Mouse (Mus musculus): ENCODE data around the gene Ttll1. TPM values are rescaled to one million over a fixed set of nuclear protein-coding genes. Genes with fewer than 3 reads are reported as not detected.
"Not testable (repeated sequence)": the region's sequence is repeated elsewhere in the genome, so short reads cannot be mapped to it uniquely, and the experiment has no call there.

The Ttll1 gene
- polyA plus RNA-seq, 1 experiment from 2014 or later: 23.1 TPM

DNA sequence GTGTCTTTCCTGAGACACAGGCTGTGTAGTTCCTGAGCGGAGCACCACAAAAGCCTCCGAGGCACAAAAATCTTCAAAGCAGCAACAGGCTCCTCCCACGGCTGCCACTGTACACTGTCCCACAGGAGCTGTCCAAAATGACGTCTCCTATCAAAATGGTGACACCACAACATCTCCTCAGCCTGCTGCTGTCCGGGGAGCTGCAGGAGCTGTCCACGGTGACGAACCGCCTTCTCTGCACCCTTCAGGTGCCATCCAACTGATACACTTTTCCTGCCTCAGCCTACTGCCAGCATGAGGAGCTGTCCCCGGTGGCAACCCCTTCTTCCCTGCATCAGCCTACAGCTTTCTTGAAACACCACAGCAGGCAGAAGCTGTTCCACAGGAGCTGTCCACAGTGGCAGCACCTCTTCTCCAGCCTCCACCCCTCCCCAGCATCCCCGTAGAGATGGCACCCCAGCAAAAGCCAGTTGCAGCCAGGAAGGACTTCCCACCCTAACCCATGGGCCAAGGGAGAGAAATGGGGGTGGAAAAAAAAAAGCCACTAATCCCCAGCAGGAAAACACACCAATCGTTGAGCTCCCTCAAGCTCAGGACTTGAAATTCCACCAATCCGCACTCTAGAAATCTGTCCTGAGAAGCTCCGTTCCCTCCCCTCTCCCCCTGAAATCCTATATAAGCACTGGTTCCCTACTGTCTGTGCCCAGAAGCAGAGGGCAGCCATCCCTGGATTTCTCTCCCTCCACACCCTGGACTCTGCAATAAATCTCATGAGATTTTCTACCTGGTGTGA lies 2.0 kb upstream of the Ttll1 start:
- no peak overlapping the region for H3K4me3 ChIP-seq (ENCODE audit: low read length)
- H3K9me3 ChIP-seq (ENCODE audit: control insufficient read depth, low read length): no peaks in the 10 kb centered on the region
- ATAC-seq (ENCODE audit: low read depth): no peak
- no peak overlapping the region for H3K4me2 ChIP-seq (ENCODE audit: low read depth, low read length)
- no peaks in the 10 kb centered on the region for H3K36me3 ChIP-seq (ENCODE audit: control insufficient read depth, insufficient read depth, low read length)
- no peak overlapping the region for H3K27ac ChIP-seq (ENCODE audit: low read length)
- H3K4me1 ChIP-seq (replicated peaks; ENCODE audit: control insufficient read depth, insufficient read depth, low read length): peaks cover 3% of the 10 kb centered on the region; the same call in 1 of the 2 replicates
- no peaks in the 10 kb centered on the region for H3K27me3 ChIP-seq (ENCODE audit: control insufficient read depth, insufficient read depth, low read depth, low read length)
- no peak overlapping the region for H3K9ac ChIP-seq (ENCODE audit: low read length)
- 65% methylated on average over 13 of the region's 13 CpGs for WGBS

- no peaks in the 10 kb centered on the region for H3K9me3 ChIP-seq (ENCODE audit: control insufficient read depth, low read length)
- H3K36me3 ChIP-seq (ENCODE audit: control insufficient read depth, insufficient read depth, low read length): no peaks in the 10 kb centered on the region
- ATAC-seq (ENCODE audit: low read depth): peak; percentile 65
- peak overlapping the region; percentile 67 for H3K9ac ChIP-seq (ENCODE audit: low read length)
- H3K4me2 ChIP-seq (ENCODE audit: low read depth, low read length): peak overlapping the region; percentile 89
- 23% methylated on average over 17 of the region's 17 CpGs for WGBS
- H3K4me3 ChIP-seq (ENCODE audit: low read length): peak overlapping the region; percentile 61
- H3K4me1 ChIP-seq (replicated peaks; ENCODE audit: control insufficient read depth, insufficient read depth, low read length): peaks cover 3% of the 10 kb centered on the region; the same call in 1 of the 2 replicates
- no peaks in the 10 kb centered on the region for H3K27me3 ChIP-seq (ENCODE audit: control insufficient read depth, insufficient read depth, low read depth, low read length)
- peak overlapping the region; percentile 52; the same call in 1 of the 2 replicates for H3K27ac ChIP-seq (ENCODE audit: low read length)
Measured at GRCm38 (mm10) chr15:83509950-83510804, 516 bp downstream of the Ttll1 start.

DNA sequence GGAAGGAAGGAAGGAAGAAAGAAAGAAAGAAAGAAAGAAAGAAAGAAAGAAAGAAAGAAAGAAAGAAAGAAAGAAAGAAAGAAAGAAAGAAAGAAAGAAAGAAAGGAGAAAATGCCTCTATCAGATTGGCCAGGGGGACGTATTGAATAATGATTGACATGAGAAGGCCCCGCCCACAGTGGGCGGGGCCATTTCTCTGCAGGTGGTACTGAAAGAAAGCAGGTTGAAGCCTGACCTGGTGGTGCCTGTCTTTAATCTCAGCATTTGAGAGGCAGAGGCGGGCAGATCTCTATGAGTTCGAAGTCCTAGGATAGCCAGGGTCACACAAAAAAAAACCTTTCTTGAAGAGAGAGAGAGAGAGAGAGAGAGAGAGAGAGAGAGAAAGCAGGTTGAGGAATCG lies 9.2 kb downstream of the Ttll1 start:
- 71% methylated on average over 6 of the region's 6 CpGs for WGBS
- not testable (repeated sequence) for H3K27me3 ChIP-seq (ENCODE audit: control insufficient read depth, insufficient read depth, low read depth, low read length); H3K9me3 ChIP-seq (ENCODE audit: control insufficient read depth, low read length); H3K9ac ChIP-seq (ENCODE audit: low read length); H3K4me1 ChIP-seq (replicated peaks; ENCODE audit: control insufficient read depth, insufficient read depth, low read length); H3K27ac ChIP-seq (ENCODE audit: low read length); H3K4me3 ChIP-seq (ENCODE audit: low read length); H3K36me3 ChIP-seq (ENCODE audit: control insufficient read depth, insufficient read depth, low read length); ATAC-seq (ENCODE audit: low read depth); H3K4me2 ChIP-seq (ENCODE audit: low read depth, low read length)

- Histone ChIP-seq H3K27ac (ENCODE audit: low read length) (no peak overlapping the region), H3K9ac (ENCODE audit: low read length) (no peak overlapping the region), H3K4me3 (ENCODE audit: low read length) (no peak overlapping the region), H3K4me2 (ENCODE audit: low read depth, low read length) (no peak overlapping the region), H3K36me3 (ENCODE audit: control insufficient read depth, insufficient read depth, low read length) (peaks cover 2% of the 10 kb centered on the region; the same call in 1 of the 2 replicates), H3K27me3 (ENCODE audit: control insufficient read depth, insufficient read depth, low read depth, low read length) (no peaks in the 10 kb centered on the region), H3K9me3 (ENCODE audit: control insufficient read depth, low read length) (no peaks in the 10 kb centered on the region), H3K4me1 (replicated peaks; ENCODE audit: control insufficient read depth, insufficient read depth, low read length) (no peaks in the 10 kb centered on the region)
- 50% methylated on average over 3 of the region's 3 CpGs for WGBS
- ATAC-seq (ENCODE audit: low read depth): no peak
Measured at GRCm38 (mm10) chr15:83500352-83500751, 10.3 kb downstream of the Ttll1 start.

DNA sequence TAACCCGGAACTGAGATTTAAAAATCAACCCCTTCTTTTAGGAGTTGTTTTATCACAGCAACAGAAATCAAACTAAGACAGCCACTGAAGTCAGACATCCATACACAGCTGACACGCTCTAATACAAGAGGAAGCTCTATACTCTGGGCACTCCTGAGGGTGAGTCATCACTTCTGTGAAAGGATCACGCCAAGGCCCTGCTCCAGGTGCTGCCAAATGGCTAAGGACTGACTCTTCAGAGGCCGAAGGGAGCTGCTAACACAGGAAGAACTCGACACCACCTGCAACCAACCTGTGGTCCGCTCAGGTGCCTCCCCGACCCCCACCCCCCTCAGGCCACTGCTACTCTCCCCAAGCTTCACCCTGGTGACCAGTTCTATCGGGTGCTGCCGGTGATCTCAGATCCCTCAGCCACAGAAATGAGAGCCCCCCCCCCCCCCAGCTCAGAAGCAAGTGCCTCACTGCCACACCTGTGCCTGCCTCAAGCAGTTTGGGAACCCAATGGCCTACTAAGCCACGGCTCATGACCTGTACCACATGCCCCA lies 11.4 kb downstream of the Ttll1 start:
- Histone ChIP-seq H3K27me3 (ENCODE audit: control insufficient read depth, insufficient read depth, low read depth, low read length) (no peaks in the 10 kb centered on the region), H3K9me3 (ENCODE audit: control insufficient read depth, low read length) (no peaks in the 10 kb centered on the region), H3K27ac (ENCODE audit: low read length) (no peak overlapping the region), H3K4me3 (ENCODE audit: low read length) (no peak overlapping the region), H3K4me1 (replicated peaks; ENCODE audit: control insufficient read depth, insufficient read depth, low read length) (no peaks in the 10 kb centered on the region), H3K4me2 (ENCODE audit: low read depth, low read length) (no peak overlapping the region), H3K9ac (ENCODE audit: low read length) (no peak overlapping the region), H3K36me3 (ENCODE audit: control insufficient read depth, insufficient read depth, low read length) (peaks cover 2% of the 10 kb centered on the region; the same call in 1 of the 2 replicates)
- no peak for ATAC-seq (ENCODE audit: low read depth)
- 85% methylated on average over 10 of the region's 10 CpGs for whole genome bisulfite sequencing

- WGBS: 87% methylated on average over 6 of the region's 6 CpGs
- H3K36me3 ChIP-seq (ENCODE audit: control insufficient read depth, insufficient read depth, low read length): peaks cover 4% of the 10 kb centered on the region; the same call in 1 of the 2 replicates
Measured at GRCm38 (mm10) chr15:83497299-83497698, 13.4 kb downstream of the Ttll1 start.

DNA sequence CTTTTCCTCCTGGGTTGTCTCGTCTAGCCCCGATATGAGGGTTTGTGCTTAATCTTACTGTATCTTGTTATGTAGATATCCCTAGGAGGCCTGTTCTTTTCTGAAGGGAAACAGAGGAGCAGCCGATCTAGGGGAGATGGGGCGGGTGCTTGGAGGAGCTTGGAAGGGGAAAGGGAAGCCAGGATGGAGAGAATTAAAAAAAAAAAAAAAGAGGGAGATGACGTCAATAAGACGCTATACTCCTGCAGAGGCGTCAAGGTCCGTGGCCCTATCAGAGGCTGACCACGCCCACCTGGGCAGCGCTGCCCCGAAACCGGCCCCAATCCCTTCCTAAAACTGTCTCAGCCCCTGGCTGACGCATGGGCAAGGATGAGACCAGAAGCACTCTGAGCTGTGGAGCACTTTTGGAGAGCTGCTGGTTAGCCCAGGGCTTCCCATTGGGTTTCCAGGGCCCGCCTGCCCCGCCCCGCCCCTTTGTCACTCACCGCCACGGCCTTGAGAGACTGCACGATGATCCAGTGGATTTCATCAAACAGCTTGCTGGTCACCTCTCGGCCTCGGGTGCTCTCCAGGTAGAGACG lies 14.8 kb downstream of the Ttll1 start:
- Histone ChIP-seq H3K4me1 (replicated peaks; ENCODE audit: control insufficient read depth, insufficient read depth, low read length) (no peaks in the 10 kb centered on the region), H3K4me3 (ENCODE audit: low read length) (no peak overlapping the region), H3K27ac (ENCODE audit: low read length) (no peak overlapping the region), H3K9me3 (ENCODE audit: control insufficient read depth, low read length) (no peaks in the 10 kb centered on the region), H3K4me2 (ENCODE audit: low read depth, low read length) (no peak overlapping the region), H3K27me3 (ENCODE audit: control insufficient read depth, insufficient read depth, low read depth, low read length) (no peaks in the 10 kb centered on the region), H3K36me3 (ENCODE audit: control insufficient read depth, insufficient read depth, low read length) (peaks cover 6% of the 10 kb centered on the region; the same call in 1 of the 2 replicates), H3K9ac (ENCODE audit: low read length) (no peak overlapping the region)
- ATAC-seq (ENCODE audit: low read depth): no peak
- 67% methylated on average over 22 of the region's 22 CpGs for WGBS

More at GRCm38 (mm10) chr15:83497299-83497698, 13.4 kb downstream of the Ttll1 start:
- Histone ChIP-seq H3K9me3 (ENCODE audit: control insufficient read depth, low read length) (no peaks in the 10 kb centered on the region), H3K4me2 (ENCODE audit: low read depth, low read length) (no peak overlapping the region), H3K9ac (ENCODE audit: low read length) (no peak overlapping the region), H3K27ac (ENCODE audit: low read length) (no peak overlapping the region), H3K4me3 (ENCODE audit: low read length) (no peak overlapping the region), H3K27me3 (ENCODE audit: control insufficient read depth, insufficient read depth, low read depth, low read length) (no peaks in the 10 kb centered on the region), H3K4me1 (replicated peaks; ENCODE audit: control insufficient read depth, insufficient read depth, low read length) (no peaks in the 10 kb centered on the region)
- no peak for ATAC-seq (ENCODE audit: low read depth)

DNA sequence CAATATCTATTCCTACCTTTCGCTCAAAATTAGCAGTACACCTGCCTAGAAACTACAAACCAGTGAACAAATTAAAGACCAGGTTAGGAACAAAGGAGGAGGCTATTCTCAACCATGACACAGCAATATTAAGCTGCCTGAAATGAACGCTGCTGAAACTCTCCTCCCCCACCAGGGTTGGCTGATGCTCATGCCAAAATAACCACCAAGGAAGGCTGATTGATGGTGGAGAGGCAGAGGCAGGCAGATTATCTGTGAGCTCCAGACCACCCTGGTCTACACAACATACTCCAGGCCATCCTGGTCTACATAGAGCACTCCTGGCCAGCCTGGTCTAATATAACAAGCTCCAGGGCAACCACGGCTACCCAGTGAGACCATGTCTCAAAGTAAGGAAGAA lies 15.5 kb downstream of the Ttll1 start:
- no peak overlapping the region for H3K4me3 ChIP-seq (ENCODE audit: low read length)
- H3K4me1 ChIP-seq (replicated peaks; ENCODE audit: control insufficient read depth, insufficient read depth, low read length): no peaks in the 10 kb centered on the region
- no peak overlapping the region for H3K4me2 ChIP-seq (ENCODE audit: low read depth, low read length)
- no peaks in the 10 kb centered on the region for H3K27me3 ChIP-seq (ENCODE audit: control insufficient read depth, insufficient read depth, low read depth, low read length)
- no peak for ATAC-seq (ENCODE audit: low read depth)
- WGBS: 83% methylated on average over 3 of the region's 3 CpGs
- H3K9ac ChIP-seq (ENCODE audit: low read length): no peak overlapping the region
- no peak overlapping the region for H3K27ac ChIP-seq (ENCODE audit: low read length)
- peaks cover 6% of the 10 kb centered on the region; the same call in 1 of the 2 replicates for H3K36me3 ChIP-seq (ENCODE audit: control insufficient read depth, insufficient read depth, low read length)
- no peaks in the 10 kb centered on the region for H3K9me3 ChIP-seq (ENCODE audit: control insufficient read depth, low read length)

GRCm38 (mm10) chr15:83494572-83494920 lies 16.1 kb downstream of the Ttll1 start:
- no peaks in the 10 kb centered on the region for H3K27me3 ChIP-seq (ENCODE audit: control insufficient read depth, insufficient read depth, low read depth, low read length)
- peaks cover 4% of the 10 kb centered on the region; the same call in 1 of the 2 replicates for H3K36me3 ChIP-seq (ENCODE audit: control insufficient read depth, insufficient read depth, low read length)
- H3K27ac ChIP-seq (ENCODE audit: low read length): no peak overlapping the region
- no peak overlapping the region for H3K9ac ChIP-seq (ENCODE audit: low read length)
- no peaks in the 10 kb centered on the region for H3K4me1 ChIP-seq (replicated peaks; ENCODE audit: control insufficient read depth, insufficient read depth, low read length)
- 65% methylated on average over 6 of the region's 6 CpGs for WGBS
- H3K9me3 ChIP-seq (ENCODE audit: control insufficient read depth, low read length): no peaks in the 10 kb centered on the region
- no peak overlapping the region for H3K4me2 ChIP-seq (ENCODE audit: low read depth, low read length)
- ATAC-seq (ENCODE audit: low read depth): no peak
- no peak overlapping the region for H3K4me3 ChIP-seq (ENCODE audit: low read length)
